Mouse (Mus musculus) liver, embryonic 14.5 days (tissue): ENCODE measurements at regions not wholly inside any gene's neighbourhood (a gene's known extent, or its start where the extent isn't known, plus 50 kb on each side); places are given as distances from the start of the nearest gene placed in this dataset.

ENCODE experiments used
- ATAC-seq: fragments of 200-750 bp; cut with Nextera tagmentation; 2 replicates; pipeline ENCODE4 v1.8.0; 2017; ENCODE audit warnings: moderate number of reproducible peaks, mild to moderate bottlenecking, moderate library complexity; ENCODE audit not compliant: insufficient read depth
- DNase-seq, 3 experiments: peaks; one replicate each; pipeline ENCODE4 v3.0.0-alpha.2; 2012 to 2013; ENCODE audit warnings: low read depth in 3 of 3, low spot score in 3 of 3
- H3K27ac ChIP-seq: fragments of 300-500 bp; sonication (generic); 2 replicates; pipeline ENCODE4 v1.5.1; 2014; ENCODE audit warnings: moderate library complexity, mild to moderate bottlenecking, control low read depth, inconsistent platforms
- H3K27me3 ChIP-seq: fragments of 300-500 bp; sonication (generic); 2 replicates; pipeline ENCODE4 v1.6.1; 2014; ENCODE audit warnings: mild to moderate bottlenecking, low read length, moderate library complexity; ENCODE audit not compliant: control insufficient read depth, insufficient read depth
- H3K36me3 ChIP-seq: fragments of 300-500 bp; sonication (generic); replicated peaks from 2 replicates; pipeline ENCODE4 v1.6.1; 2014; ENCODE audit warnings: low read depth; ENCODE audit not compliant: control insufficient read depth, insufficient read depth
- H3K4me1 ChIP-seq, 2 experiments: fragments of 200-500 bp in 1 of 2; fragments of 300-500 bp in 1 of 2; sonication (generic) in 1 of 2; replicated peaks; 2 replicates each; pipeline ENCODE4 v1.6.1; 2012 to 2014; ENCODE audit warnings: antibody characterized with exemption in 1 of 2, inconsistent platforms in 1 of 2, low read length in 1 of 2; ENCODE audit not compliant: control insufficient read depth in 2 of 2, insufficient read depth in 2 of 2
- H3K4me2 ChIP-seq: fragments of 300-500 bp; sonication (generic); 2 replicates; pipeline ENCODE4 v1.6.1; 2014; ENCODE audit warnings: low read depth, mild to moderate bottlenecking, control low read depth, moderate library complexity
- H3K4me3 ChIP-seq, 2 experiments: fragments of 200-500 bp in 1 of 2; fragments of 300-500 bp in 1 of 2; sonication (generic) in 1 of 2; 2 replicates each; pipeline ENCODE4 v1.5.1; 2012 to 2014; ENCODE audit warnings: low read depth in 2 of 2, low read length in 2 of 2, mild to moderate bottlenecking in 2 of 2, control low read depth in 1 of 2, inconsistent platforms in 1 of 2, moderate library complexity in 1 of 2; ENCODE audit not compliant: insufficient read depth in 1 of 2
- H3K9ac ChIP-seq: fragments of 300-500 bp; sonication (generic); replicated peaks from 2 replicates; pipeline ENCODE4 v1.6.1; 2014; ENCODE audit warnings: mild to moderate bottlenecking, control low read depth, moderate library complexity
- H3K9me3 ChIP-seq: fragments of 300-500 bp; sonication (generic); 2 replicates; pipeline ENCODE4 v1.6.1; 2016; ENCODE audit warnings: low read length, mixed read lengths; ENCODE audit not compliant: control insufficient read depth
- CTCF ChIP-seq: IDR thresholded peaks from 2 replicates; pipeline ENCODE4 v1.5.1; 2016; ENCODE audit warnings: antibody characterized with exemption, low read depth, control low read depth
- EP300 ChIP-seq: IDR thresholded peaks from 2 replicates; pipeline ENCODE4 v1.6.1; 2016; ENCODE audit warnings: antibody characterized with exemption, low read depth
- WGBS: fragments of 180-500 bp; shearing (Covaris S2); extraction: QIAGEN DNeasy Blood & Tissue Kit; methylation state at CpG from one replicate; pipeline ENCODE4 v1.1.7; 2014; ENCODE audit not compliant: insufficient replicate concordance; 5-methylcytosine and 5-hydroxymethylcytosine counted together

DNA sequence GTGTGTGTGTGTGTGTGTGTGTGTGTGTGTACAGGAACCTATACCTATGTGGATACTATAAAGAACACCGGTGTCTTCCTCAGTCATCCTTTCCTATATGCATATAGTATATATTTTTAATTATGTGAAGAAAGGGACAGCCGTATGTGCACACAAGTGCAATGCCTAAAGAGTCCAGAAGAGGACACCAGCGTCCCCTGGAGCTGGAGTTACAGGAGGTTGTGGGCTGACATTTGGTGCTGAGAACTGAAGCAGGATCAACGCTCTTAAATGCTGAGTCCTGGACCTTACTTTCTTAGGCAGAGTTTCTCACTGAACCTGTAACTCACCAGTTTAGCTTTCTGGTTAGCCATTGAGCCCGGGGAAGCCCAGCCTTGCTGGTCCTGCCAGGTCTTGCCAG lies 114.9 kb upstream of the Dapk1 start:
- DNase-seq = no peak
- H3K4me3 ChIP-seq = no peak overlapping the region
- no peaks in the 10 kb centered on the region for H3K9me3 ChIP-seq
- H3K4me2 ChIP-seq = no peak overlapping the region
- no peak overlapping the region for H3K27ac ChIP-seq
- WGBS = 74% methylated on average over 5 of the region's 5 CpGs
- TF ChIP-seq CTCF = peak; percentile 8; the same call in 1 of the 2 replicates
- no peak for TF ChIP-seq EP300
- no peaks in the 10 kb centered on the region for H3K36me3 ChIP-seq
- no peaks in the 10 kb centered on the region for H3K27me3 ChIP-seq
- no peak for ATAC-seq
- H3K9ac ChIP-seq = no peak overlapping the region
- H3K4me1 ChIP-seq = peaks cover 0 to 2% of the 10 kb centered on the region in 2 experiments; a peak in 1 of 4 replicates

DNA sequence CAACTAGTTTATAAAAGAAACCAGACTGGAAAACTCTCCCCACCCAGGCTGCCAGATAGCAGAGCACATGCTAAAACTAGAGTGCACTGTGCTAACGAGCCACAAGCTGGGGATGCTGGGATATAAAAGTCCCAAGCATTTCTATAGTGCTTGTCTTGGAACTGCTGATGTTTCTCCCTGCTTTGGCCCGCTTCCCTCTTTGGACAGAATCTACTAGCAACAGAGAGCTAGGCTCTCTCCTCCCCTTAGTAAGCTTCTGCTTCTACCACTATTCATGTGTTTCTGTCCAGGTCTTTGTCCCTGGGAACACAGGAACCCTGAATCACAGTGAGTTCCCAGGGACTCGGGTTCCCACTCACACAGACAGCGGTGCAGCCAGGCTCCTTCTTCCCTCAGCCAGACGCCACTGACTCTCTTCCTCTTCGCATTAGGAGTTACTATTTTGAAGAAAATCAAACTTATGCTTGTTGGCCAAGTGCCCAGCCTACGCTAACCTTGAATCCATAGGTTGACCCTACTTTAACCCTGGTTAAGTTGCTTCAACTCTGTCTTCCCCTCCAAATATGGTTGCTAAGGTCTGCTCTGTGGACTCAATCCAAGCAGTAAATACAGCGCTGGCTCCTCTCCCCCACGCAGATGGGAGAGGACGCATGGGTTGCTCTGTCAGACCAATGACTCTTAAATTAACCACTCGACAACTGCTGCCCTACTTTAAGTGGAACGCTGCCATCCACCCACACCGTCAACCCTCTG lies 113.4 kb upstream of the Dapk1 start:
- no peaks in the 10 kb centered on the region for H3K9me3 ChIP-seq
- H3K4me2 ChIP-seq = no peak overlapping the region
- no peak for ATAC-seq
- TF ChIP-seq EP300 (no peak), CTCF (no peak)
- no peak overlapping the region for H3K9ac ChIP-seq
- H3K27me3 ChIP-seq = no peaks in the 10 kb centered on the region
- no peak overlapping the region for H3K4me3 ChIP-seq
- H3K4me1 ChIP-seq = peaks cover 0 to 2% of the 10 kb centered on the region in 2 experiments; a peak in 1 of 4 replicates
- no peaks in the 10 kb centered on the region for H3K36me3 ChIP-seq
- H3K27ac ChIP-seq = no peak overlapping the region
- no peak for DNase-seq
- 61% methylated on average over 13 of the region's 13 CpGs for WGBS

DNA sequence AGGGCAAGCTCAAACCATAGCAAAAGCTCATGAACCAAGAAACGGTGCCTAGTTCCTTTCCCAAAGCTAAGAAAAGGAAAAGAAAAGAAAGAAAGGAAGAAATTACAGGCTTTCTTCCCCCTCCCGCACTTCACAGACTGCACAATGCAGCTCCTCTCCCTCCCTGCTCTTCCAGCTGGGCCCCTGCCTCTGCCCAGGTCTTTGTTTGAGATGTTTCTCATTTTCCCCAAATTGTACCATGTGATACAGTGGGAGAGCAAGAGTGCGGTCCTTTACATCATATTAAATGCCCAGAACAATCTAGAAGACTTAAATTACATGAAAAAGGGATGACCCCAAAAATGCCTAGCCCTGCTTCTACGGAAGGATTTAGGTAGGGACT lies 112.9 kb upstream of the Dapk1 start:
- 54% methylated on average over 4 of the region's 4 CpGs for WGBS
- no peaks in the 10 kb centered on the region for H3K27me3 ChIP-seq
- H3K9ac ChIP-seq = no peak overlapping the region
- H3K4me1 ChIP-seq = peaks cover 0 to 2% of the 10 kb centered on the region in 2 experiments; a peak in 1 of 4 replicates
- TF ChIP-seq CTCF (no peak), EP300 (no peak)
- no peaks in the 10 kb centered on the region for H3K36me3 ChIP-seq
- no peak overlapping the region for H3K4me2 ChIP-seq
- ATAC-seq (no peak), DNase-seq (no peak)
- no peaks in the 10 kb centered on the region for H3K9me3 ChIP-seq
- H3K27ac ChIP-seq = no peak overlapping the region
- no peak overlapping the region for H3K4me3 ChIP-seq

DNA sequence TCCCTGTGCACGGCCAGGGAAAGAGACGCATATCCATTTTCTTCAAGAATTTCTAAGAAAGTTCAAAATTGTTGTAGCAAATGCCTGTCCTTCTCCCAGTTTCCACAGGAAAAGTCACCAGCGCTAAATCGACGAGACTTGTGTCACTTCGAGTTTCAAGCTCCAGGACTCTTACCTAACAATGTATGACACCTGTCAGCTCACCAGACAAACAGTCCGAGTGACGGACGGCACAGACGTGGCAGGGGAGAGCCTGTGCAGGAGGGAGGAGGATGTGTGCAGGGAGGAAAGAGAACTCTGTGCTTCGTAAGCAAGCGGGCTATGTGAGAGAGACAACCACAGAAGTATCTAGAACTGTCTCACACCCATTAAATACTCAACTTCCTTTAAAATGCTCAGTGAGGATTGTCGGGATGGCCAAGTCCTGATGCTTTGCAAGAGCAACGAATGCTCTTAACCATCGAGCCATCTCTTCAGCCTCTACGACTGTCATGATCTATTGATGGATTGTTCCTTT lies 109.7 kb upstream of the Dapk1 start:
- peaks cover 0 to 3% of the 10 kb centered on the region in 2 experiments; a peak in 1 of 4 replicates for H3K4me1 ChIP-seq
- ATAC-seq = no peak
- H3K4me3 ChIP-seq = no peak overlapping the region
- no peaks in the 10 kb centered on the region for H3K36me3 ChIP-seq
- H3K27ac ChIP-seq = no peak overlapping the region
- no peak overlapping the region for H3K4me2 ChIP-seq
- H3K9ac ChIP-seq = no peak overlapping the region
- no peak for DNase-seq
- no peaks in the 10 kb centered on the region for H3K27me3 ChIP-seq
- TF ChIP-seq CTCF (no peak), EP300 (no peak)
- H3K9me3 ChIP-seq = no peaks in the 10 kb centered on the region
- WGBS = 20% methylated on average over 16 of the region's 16 CpGs

DNA sequence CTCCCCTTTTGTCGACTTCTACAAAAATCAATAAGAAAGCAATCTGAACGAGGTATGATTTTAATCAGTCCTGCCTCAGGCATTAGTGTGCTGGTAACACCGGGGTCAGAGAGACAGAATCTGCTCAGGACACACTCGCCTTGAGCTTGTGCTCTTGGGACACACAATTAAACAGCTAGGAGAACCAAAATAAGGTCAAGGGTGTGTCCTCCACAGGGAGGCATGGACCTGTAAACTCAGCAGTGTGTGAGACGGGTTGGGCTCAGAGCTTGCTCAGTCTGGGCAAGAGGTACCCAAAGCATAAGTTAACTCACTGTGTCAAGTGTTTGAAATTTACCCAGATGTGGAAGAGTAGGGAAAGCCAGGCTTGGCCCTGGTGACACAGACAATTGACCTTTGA lies 107.9 kb upstream of the Dapk1 start:
- no peak overlapping the region for H3K27ac ChIP-seq
- no peak overlapping the region for H3K9ac ChIP-seq
- H3K27me3 ChIP-seq = no peaks in the 10 kb centered on the region
- no peaks in the 10 kb centered on the region for H3K9me3 ChIP-seq
- WGBS = 50% methylated on average over 5 of the region's 5 CpGs
- TF ChIP-seq CTCF (no peak), EP300 (no peak)
- peaks cover 0 to 7% of the 10 kb centered on the region in 2 experiments; a peak in 1 of 4 replicates for H3K4me1 ChIP-seq
- H3K4me2 ChIP-seq = no peak overlapping the region
- no peak overlapping the region for H3K4me3 ChIP-seq
- DNase-seq (no peak), ATAC-seq (no peak)
- no peaks in the 10 kb centered on the region for H3K36me3 ChIP-seq
